15 mouse cellular contexts compared by ENCODE assay signal in genomic region chr2:103632926-103633250, GRCm38 (mm10).
DNase-seq lines count a peak whose midpoint lies in the region; ATAC-seq and TF ChIP-seq lines count a peak whose summit lies in the region.
"Had no signal": no experiment of that assay in that cellular context is flagged by ENCODE, and none has a peak within 500 bp of the region (broad histone marks: within the 10 kb centered on the region; RNA-seq: fewer than 3 reads in every experiment).

No protein-coding gene starts in this region.

- H3K4me1 ChIP-seq in heart, embryonic 11.5 days (ENCODE audit: control insufficient read depth, insufficient read depth, low read length) = peaks cover 34% of the 10 kb centered on the region
- H3K4me1 ChIP-seq in heart, postnatal 0 days (ENCODE audit: control insufficient read depth, insufficient read depth) = peaks cover 32% of the 10 kb centered on the region
- H3K4me1 ChIP-seq in embryonic facial prominence, embryonic 13.5 days = peaks cover 58% of the 10 kb centered on the region
- peaks cover 13% of the 10 kb centered on the region; the same call in 1 of the 2 replicates for H3K4me1 ChIP-seq in stomach, embryonic 16.5 days (ENCODE audit: control insufficient read depth, insufficient read depth, low read length)
- H3K4me1 ChIP-seq in forebrain, embryonic 15.5 days = no peaks in the 10 kb centered on the region; the same call in 1 of the 2 replicates

- no peaks in the 10 kb centered on the region for H3K27me3 ChIP-seq in heart, embryonic 11.5 days (ENCODE audit: control insufficient read depth, insufficient read depth, low read length)
- no peaks in the 10 kb centered on the region for H3K27me3 ChIP-seq in heart, postnatal 0 days (ENCODE audit: control insufficient read depth, insufficient read depth, low read length)
- no peaks in the 10 kb centered on the region for H3K27me3 ChIP-seq in embryonic facial prominence, embryonic 13.5 days
- no peaks in the 10 kb centered on the region for H3K27me3 ChIP-seq in stomach, embryonic 16.5 days (ENCODE audit: control insufficient read depth, insufficient read depth, low read length)
- no peaks in the 10 kb centered on the region for H3K27me3 ChIP-seq in forebrain, embryonic 15.5 days
- H3K27me3 ChIP-seq: midbrain, embryonic 12.5 days had no signal

- WGBS in heart, embryonic 11.5 days (ENCODE audit: insufficient replicate concordance) = 88% methylated on average over 2 of the region's 2 CpGs
- 80% methylated on average over 2 of the region's 2 CpGs for WGBS in heart, postnatal 0 days
- 59% methylated on average over 2 of the region's 2 CpGs for WGBS in embryonic facial prominence, embryonic 13.5 days
- 82% methylated on average over 2 of the region's 2 CpGs for WGBS in stomach, embryonic 16.5 days
- 84% methylated on average over 2 of the region's 2 CpGs for WGBS in forebrain, embryonic 15.5 days

- intact Hi-C loops in heart, postnatal 36 days (cut with DNase I) = no loop called here

- TF ChIP-seq EP300 in heart, postnatal 0 days (IDR thresholded peaks at IDR 0.05; ENCODE audit: low read depth) = no peak

- DNase-seq in heart, adult 9 months (ENCODE audit: low spot score in 2 of 2) = no peak
- DNase-seq in heart, postnatal 0 days (ENCODE audit: low spot score) = no peak
- no peak for DNase-seq in heart, postnatal 36 days
- DNase-seq in urinary bladder, postnatal 14 days (ENCODE audit: low spot score) = no peak
- DNase-seq: cerebellum, postnatal 10 days; gastrocnemius, postnatal 25 days; kidney, adult 11 months; lung, embryonic 14.5 days had no signal

- no peaks in the 10 kb centered on the region for H3K36me3 ChIP-seq in heart, embryonic 11.5 days (ENCODE audit: control insufficient read depth, insufficient read depth, low read length)
- no peaks in the 10 kb centered on the region for H3K36me3 ChIP-seq in heart, postnatal 0 days (replicated peaks; ENCODE audit: control insufficient read depth, insufficient read depth, low read length)
- H3K36me3 ChIP-seq in embryonic facial prominence, embryonic 13.5 days = no peaks in the 10 kb centered on the region
- no peaks in the 10 kb centered on the region for H3K36me3 ChIP-seq in stomach, embryonic 16.5 days (ENCODE audit: control insufficient read depth, insufficient read depth, low read length)
- no peaks in the 10 kb centered on the region for H3K36me3 ChIP-seq in forebrain, embryonic 15.5 days
- H3K36me3 ChIP-seq: hindbrain, embryonic 13.5 days; midbrain, embryonic 12.5 days had no signal

- no peaks in the 10 kb centered on the region for H3K9me3 ChIP-seq in heart, embryonic 11.5 days (replicated peaks; ENCODE audit: control insufficient read depth, low read length)
- H3K9me3 ChIP-seq in heart, postnatal 0 days (replicated peaks; ENCODE audit: control insufficient read depth, low read length) = no peaks in the 10 kb centered on the region
- no peaks in the 10 kb centered on the region for H3K9me3 ChIP-seq in embryonic facial prominence, embryonic 13.5 days
- no peaks in the 10 kb centered on the region for H3K9me3 ChIP-seq in stomach, embryonic 16.5 days (replicated peaks; ENCODE audit: control insufficient read depth, low read length)
- H3K9me3 ChIP-seq in forebrain, embryonic 15.5 days = no peaks in the 10 kb centered on the region
- H3K9me3 ChIP-seq: hindbrain, embryonic 13.5 days; midbrain, embryonic 12.5 days had no signal

- no peak for TF ChIP-seq CTCF in heart, postnatal 0 days (IDR thresholded peaks at IDR 0.05; ENCODE audit: low read depth)

- no peak overlapping the region for H3K4me2 ChIP-seq in heart, embryonic 11.5 days
- no peak overlapping the region for H3K4me2 ChIP-seq in heart, postnatal 0 days (ENCODE audit: low read depth, low read length)
- H3K4me2 ChIP-seq in embryonic facial prominence, embryonic 13.5 days = no peak overlapping the region
- H3K4me2 ChIP-seq in stomach, embryonic 16.5 days (ENCODE audit: low read depth, low read length) = no peak overlapping the region
- H3K4me2 ChIP-seq in forebrain, embryonic 15.5 days (replicated peaks) = no peak overlapping the region
- H3K4me2 ChIP-seq: hindbrain, embryonic 13.5 days; lung, embryonic 14.5 days; midbrain, embryonic 12.5 days had no signal

- H3K4me3 ChIP-seq in heart, embryonic 11.5 days (ENCODE audit: low read depth, low read length) = no peak overlapping the region
- no peak overlapping the region for H3K4me3 ChIP-seq in heart, postnatal 0 days (ENCODE audit: low read depth, low read length)
- H3K4me3 ChIP-seq in embryonic facial prominence, embryonic 13.5 days = no peak overlapping the region
- no peak overlapping the region for H3K4me3 ChIP-seq in stomach, embryonic 16.5 days (replicated peaks; ENCODE audit: low read length)
- no peak overlapping the region for H3K4me3 ChIP-seq in forebrain, embryonic 15.5 days
- H3K4me3 ChIP-seq: hindbrain, embryonic 13.5 days; midbrain, embryonic 12.5 days had no signal

- no peak for ATAC-seq in heart, embryonic 11.5 days (replicated peaks; ENCODE audit: insufficient number of reproducible peaks, low FRiP score, low TSS enrichment)
- ATAC-seq in heart, postnatal 0 days (ENCODE audit: insufficient read depth, low read depth) = no peak
- ATAC-seq in embryonic facial prominence, embryonic 13.5 days (ENCODE audit: insufficient number of reproducible peaks, insufficient read depth, low FRiP score, low TSS enrichment, low read depth) = no peak
- no peak for ATAC-seq in stomach, embryonic 16.5 days (ENCODE audit: insufficient read depth, low FRiP score)
- no peak for ATAC-seq in forebrain, embryonic 15.5 days (replicated peaks)

- 0 out of 2 replicates have a peak overlapping the region, but pooled peaks have one; percentile 37 for H3K27ac ChIP-seq in heart, embryonic 11.5 days (ENCODE audit: low read depth, low read length)
- H3K27ac ChIP-seq in heart, postnatal 0 days (ENCODE audit: low read depth) = peak overlapping the region; percentile 24; the same call in 1 of the 2 replicates
- peak overlapping the region; percentile 23; the same call in 1 of the 2 replicates for H3K27ac ChIP-seq in embryonic facial prominence, embryonic 13.5 days
- H3K27ac ChIP-seq in stomach, embryonic 16.5 days (ENCODE audit: low read length) = 0 out of 2 replicates have a peak overlapping the region, but pooled peaks have one; percentile 16
- H3K27ac ChIP-seq in forebrain, embryonic 15.5 days (replicated peaks) = no peak overlapping the region
- H3K27ac ChIP-seq: hindbrain, embryonic 13.5 days; liver, embryonic 14.5 days; midbrain, embryonic 12.5 days had no signal

- no peak overlapping the region for H3K9ac ChIP-seq in heart, embryonic 11.5 days (ENCODE audit: low read depth, low read length)
- H3K9ac ChIP-seq in heart, postnatal 0 days (replicated peaks; ENCODE audit: low read depth, low read length) = no peak overlapping the region
- H3K9ac ChIP-seq in embryonic facial prominence, embryonic 13.5 days = no peak overlapping the region
- no peak overlapping the region for H3K9ac ChIP-seq in stomach, embryonic 16.5 days (ENCODE audit: low read length)
- no peak overlapping the region for H3K9ac ChIP-seq in forebrain, embryonic 15.5 days (replicated peaks)
- H3K9ac ChIP-seq: hindbrain, embryonic 13.5 days; liver, embryonic 14.5 days; lung, embryonic 14.5 days; midbrain, embryonic 12.5 days had no signal
